In the genomic region with DNA sequence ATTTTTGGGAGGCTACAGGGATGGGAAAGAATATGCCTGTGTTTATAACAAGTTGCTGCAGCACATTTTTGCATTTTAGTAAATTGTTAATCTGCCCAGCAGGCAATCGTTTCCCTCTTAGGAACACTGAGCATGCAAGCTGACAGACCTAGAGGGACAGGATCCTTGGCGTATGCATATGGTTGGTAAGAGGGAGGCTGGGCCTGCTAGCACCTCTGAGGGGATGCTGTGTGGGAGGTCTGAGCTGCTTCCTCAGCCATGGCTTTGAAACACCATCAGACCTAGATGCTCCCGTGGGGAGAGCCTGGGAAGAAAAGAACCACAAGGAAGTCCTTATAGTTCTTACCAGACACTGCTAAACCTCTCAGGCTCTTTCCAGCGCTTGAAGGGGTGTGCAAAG, we compare ENCODE assay signal across 15 mouse cellular contexts. TPM values are rescaled to one million over a fixed set of nuclear protein-coding genes. Genes with fewer than 3 reads are reported as not detected.
"Had no signal": no experiment of that assay in that cellular context is flagged by ENCODE, and none has a peak within 500 bp of the region (broad histone marks: within the 10 kb centered on the region; RNA-seq: fewer than 3 reads in every experiment).

No protein-coding gene starts in this region.

- H3K27ac ChIP-seq: limb, embryonic 15.5 days; liver, embryonic 13.5 days; lung, embryonic 15.5 days; macrophage; midbrain, embryonic 15.5 days; neural tube, embryonic 12.5 days; stomach, embryonic 15.5 days had no signal

- H3K4me1 ChIP-seq: limb, embryonic 15.5 days; liver, embryonic 13.5 days; lung, embryonic 15.5 days; neural tube, embryonic 12.5 days; stomach, embryonic 15.5 days had no signal

- H3K9me3 ChIP-seq: limb, embryonic 15.5 days; liver, embryonic 13.5 days; lung, embryonic 15.5 days; megakaryocyte, embryonic 14.5 days; midbrain, embryonic 15.5 days; neural tube, embryonic 12.5 days; stomach, embryonic 15.5 days had no signal

- ATAC-seq: liver, postnatal 0 days; midbrain, embryonic 15.5 days had no signal

- H3K27me3 ChIP-seq: limb, embryonic 15.5 days; lung, embryonic 15.5 days; midbrain, embryonic 15.5 days; neural tube, embryonic 12.5 days; stomach, embryonic 15.5 days had no signal

- H3K9ac ChIP-seq: limb, embryonic 15.5 days; liver, embryonic 13.5 days; liver, postnatal 0 days; lung, embryonic 15.5 days; midbrain, embryonic 15.5 days; neural tube, embryonic 12.5 days; stomach, embryonic 15.5 days had no signal

- DNase-seq: kidney, adult 11 months; liver, embryonic 13.5 days; liver, postnatal 0 days; lung, postnatal 14 days; thymus, postnatal 36 days had no signal

- H3K4me3 ChIP-seq: limb, embryonic 15.5 days; liver, embryonic 13.5 days; lung, embryonic 15.5 days; megakaryocyte, embryonic 14.5 days; midbrain, embryonic 15.5 days; neural tube, embryonic 12.5 days; stomach, embryonic 15.5 days had no signal

- H3K4me2 ChIP-seq: limb, embryonic 15.5 days; liver, embryonic 13.5 days; lung, embryonic 15.5 days; midbrain, embryonic 11.5 days; midbrain, embryonic 15.5 days; neural tube, embryonic 12.5 days; stomach, embryonic 15.5 days had no signal

RNA-seq across cellular contexts. Expression of a gene that starts 6.8 kb away (rescaled TPM):
- total RNA-seq: monocyte, adult 5-6 weeks; neutrophil, adult 5-6 weeks had no signal
- polyA plus RNA-seq: liver, postnatal 0 days; macrophage had no signal
